Mouse (Mus musculus): ENCODE measurements around the gene Gm11541. TPM values are rescaled to one million over a fixed set of nuclear protein-coding genes. Genes with fewer than 3 reads are reported as not detected.
A peak's percentile ranks its signal among the peaks of the same experiment; 100 is the strongest.

The Gm11541 gene
- polyA plus RNA-seq, 1 experiment from 2014 or later: 0.98 TPM

DNA sequence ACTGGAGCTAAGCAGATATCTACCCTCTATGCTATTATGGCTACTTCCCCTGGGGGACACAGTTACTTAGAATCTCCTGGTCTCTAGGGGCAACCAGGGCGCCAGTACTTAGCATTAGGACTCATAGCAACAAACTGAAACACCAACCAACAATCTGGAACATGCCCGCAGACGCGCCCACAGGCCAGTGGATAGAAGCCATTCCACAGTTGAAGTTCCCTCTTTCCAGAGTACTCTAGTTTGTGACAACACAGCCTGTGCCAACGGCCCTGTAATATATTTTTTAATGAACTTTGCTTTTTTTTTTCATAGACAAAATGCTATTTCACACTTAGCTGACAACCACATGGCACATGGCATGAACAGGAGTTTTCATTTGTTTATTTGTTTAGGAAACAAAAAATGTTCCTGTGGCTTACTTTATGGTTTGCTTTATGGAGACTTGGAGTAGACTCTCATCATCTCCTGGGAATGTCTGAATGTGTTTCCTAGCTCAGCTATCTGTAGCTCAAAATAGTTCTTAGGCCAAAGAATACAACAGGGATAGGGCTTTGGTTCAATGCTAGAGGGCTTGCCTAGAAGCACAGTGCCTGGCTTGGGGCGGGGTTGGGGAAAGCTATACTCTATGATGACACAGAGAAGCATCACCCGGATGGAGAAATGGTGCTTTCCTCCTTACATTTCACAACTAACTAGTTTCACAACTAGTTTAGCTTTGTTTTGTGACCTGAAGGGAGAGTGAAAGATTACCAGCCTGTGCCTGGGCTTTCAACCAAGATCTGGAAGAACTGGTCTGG is 14.0 kb upstream of the Gm11541 start:
- Histone ChIP-seq H3K4me1 (peaks cover 19% of the 10 kb centered on the region), H3K27me3 (peaks cover 7% of the 10 kb centered on the region; the same call in 1 of the 2 replicates), H3K9me3 (no peaks in the 10 kb centered on the region), H3K4me3 (no peak overlapping the region), H3K27ac (no peak overlapping the region), H3K36me3 (no peaks in the 10 kb centered on the region), H3K9ac (no peak overlapping the region), H3K4me2 (no peak overlapping the region)
- ATAC-seq (ENCODE audit: borderline replicate concordance, extremely low read depth, low FRiP score, low TSS enrichment): no peak
- WGBS: 88% methylated on average over 7 of the region's 7 CpGs

DNA sequence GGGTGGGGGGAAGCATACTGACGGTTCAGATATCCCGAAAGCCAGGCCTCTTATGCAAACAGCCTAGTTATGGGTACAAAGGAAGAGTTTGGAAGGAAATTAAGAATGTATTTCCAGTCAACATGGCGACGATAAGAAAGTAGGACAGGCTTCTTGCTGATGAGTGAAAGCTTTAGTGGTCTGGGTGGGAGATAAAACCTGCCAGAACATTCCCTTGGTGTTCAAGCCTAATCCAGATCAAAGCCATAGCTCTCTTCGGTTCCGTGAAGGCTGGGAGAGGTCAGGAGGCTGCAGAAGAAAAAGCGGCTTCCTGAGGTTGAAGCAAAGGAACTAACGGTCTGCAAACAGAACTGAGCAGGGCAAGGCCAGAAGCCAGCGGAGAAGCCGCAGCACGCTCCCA is 12.9 kb upstream of the Gm11541 start:
- ATAC-seq (ENCODE audit: borderline replicate concordance, extremely low read depth, low FRiP score, low TSS enrichment): no peak
- H3K27ac ChIP-seq: no peak overlapping the region
- no peak overlapping the region for H3K4me3 ChIP-seq
- H3K9ac ChIP-seq: no peak overlapping the region
- H3K4me2 ChIP-seq: peak overlapping the region; percentile 30; the same call in 1 of the 2 replicates
- H3K36me3 ChIP-seq: no peaks in the 10 kb centered on the region
- H3K4me1 ChIP-seq: peaks cover 19% of the 10 kb centered on the region
- no peaks in the 10 kb centered on the region for H3K9me3 ChIP-seq
- WGBS: 23% methylated on average over 11 of the region's 11 CpGs
- peaks cover 7% of the 10 kb centered on the region; the same call in 1 of the 2 replicates for H3K27me3 ChIP-seq

DNA sequence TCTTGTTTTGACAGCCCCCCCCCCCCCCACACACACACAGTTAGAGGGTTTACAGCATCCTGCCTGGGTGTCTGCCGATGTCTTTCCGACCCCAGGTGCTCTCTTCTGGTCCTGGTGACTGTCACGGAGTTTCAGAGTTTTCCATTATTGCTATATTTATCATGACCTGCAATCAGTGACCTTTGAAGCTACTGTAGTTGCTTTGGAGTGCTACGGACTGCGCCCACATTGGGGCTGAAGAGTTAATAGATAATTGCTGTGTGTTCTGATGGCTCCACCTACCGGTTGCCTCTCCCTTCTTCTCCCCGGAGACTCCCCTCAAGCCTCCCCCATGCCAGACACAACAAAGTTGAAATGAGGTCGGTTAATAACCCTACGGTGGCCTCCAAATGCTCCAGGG is 12.5 kb upstream of the Gm11541 start:
- 9% methylated on average over 9 of the region's 9 CpGs for WGBS
- ATAC-seq (ENCODE audit: borderline replicate concordance, extremely low read depth, low FRiP score, low TSS enrichment): peak; percentile 12; the same call in 1 of the 2 replicates
- H3K36me3 ChIP-seq: no peaks in the 10 kb centered on the region
- peaks cover 7% of the 10 kb centered on the region; the same call in 1 of the 2 replicates for H3K27me3 ChIP-seq
- no peaks in the 10 kb centered on the region for H3K9me3 ChIP-seq
- H3K27ac ChIP-seq: no peak overlapping the region
- peak overlapping the region; percentile 30; the same call in 1 of the 2 replicates for H3K4me2 ChIP-seq
- peaks cover 17% of the 10 kb centered on the region for H3K4me1 ChIP-seq
- no peak overlapping the region for H3K9ac ChIP-seq
- no peak overlapping the region for H3K4me3 ChIP-seq

GRCm38 (mm10) chr11:94715622-94716021 is 11.3 kb upstream of the Gm11541 start:
- Histone ChIP-seq H3K4me1 (peaks cover 14% of the 10 kb centered on the region), H3K36me3 (no peaks in the 10 kb centered on the region), H3K4me2 (no peak overlapping the region), H3K27me3 (peaks cover 7% of the 10 kb centered on the region; the same call in 1 of the 2 replicates), H3K9ac (no peak overlapping the region), H3K9me3 (no peaks in the 10 kb centered on the region), H3K4me3 (no peak overlapping the region), H3K27ac (no peak overlapping the region)
- no peak for ATAC-seq (ENCODE audit: borderline replicate concordance, extremely low read depth, low FRiP score, low TSS enrichment)
- WGBS: 69% methylated on average over 5 of the region's 5 CpGs

DNA sequence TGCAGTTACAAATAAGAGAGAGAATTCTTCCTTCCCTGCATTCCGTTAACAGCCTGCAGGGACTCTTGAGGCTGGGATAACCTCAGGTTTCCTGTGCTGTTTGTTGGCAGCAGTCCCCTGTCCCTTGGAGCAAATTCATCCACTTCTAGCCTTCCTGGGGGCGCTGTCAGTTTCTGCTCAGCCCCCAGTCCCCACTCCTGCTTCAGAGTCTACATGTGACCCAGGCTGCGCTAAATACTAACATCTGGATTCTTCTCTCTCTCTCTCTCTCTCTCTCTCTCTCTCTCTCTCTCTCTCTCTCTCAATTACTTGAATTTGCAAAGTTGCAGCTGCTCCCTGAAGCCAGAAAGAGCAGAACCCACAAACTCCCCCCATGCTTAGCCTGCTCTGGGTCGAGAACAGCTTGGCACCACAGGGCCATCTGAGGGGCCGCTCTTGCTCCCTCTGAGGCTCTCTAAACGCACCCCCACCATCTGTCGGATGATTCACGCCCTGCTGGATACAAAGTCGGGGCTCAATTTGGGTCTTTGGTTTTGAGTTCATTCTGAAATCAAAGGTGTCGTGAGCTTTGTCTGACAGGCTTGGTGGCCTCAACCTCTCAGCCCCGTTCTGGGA is 9.1 kb upstream of the Gm11541 start:
- H3K9ac ChIP-seq: no peak overlapping the region
- H3K27ac ChIP-seq: peak overlapping the region; percentile 42
- H3K4me3 ChIP-seq: no peak overlapping the region
- no peak overlapping the region for H3K4me2 ChIP-seq
- no peaks in the 10 kb centered on the region for H3K9me3 ChIP-seq
- peaks cover 7% of the 10 kb centered on the region; the same call in 1 of the 2 replicates for H3K27me3 ChIP-seq
- WGBS: 20% methylated on average over 11 of the region's 11 CpGs
- peaks cover 14% of the 10 kb centered on the region for H3K4me1 ChIP-seq
- no peaks in the 10 kb centered on the region for H3K36me3 ChIP-seq
- ATAC-seq (ENCODE audit: borderline replicate concordance, extremely low read depth, low FRiP score, low TSS enrichment): peak; percentile 88

DNA sequence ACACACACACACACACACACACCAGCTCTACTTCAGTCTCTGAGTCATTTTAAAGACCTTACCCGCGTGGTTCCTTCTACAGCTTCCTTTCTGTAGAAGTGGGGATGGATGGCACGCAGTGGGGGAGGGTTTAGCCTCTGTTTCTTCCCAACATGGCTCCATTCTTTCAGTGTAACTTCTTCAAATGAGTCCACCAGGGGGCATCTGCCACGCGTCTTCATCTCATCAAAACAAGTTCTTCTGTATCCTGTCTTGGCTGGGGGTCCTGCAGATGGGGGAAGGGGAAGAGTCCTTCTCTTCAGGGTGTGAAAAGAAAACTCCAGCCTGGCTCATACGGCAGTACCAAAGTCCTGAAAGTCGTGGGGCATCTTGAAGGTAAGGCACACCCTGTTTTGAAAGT is 279 bp downstream of the Gm11541 start:
- H3K4me3 ChIP-seq: no peak overlapping the region
- WGBS: 44% methylated on average over 7 of the region's 7 CpGs
- peak overlapping the region; percentile 67 for H3K27ac ChIP-seq
- ATAC-seq (ENCODE audit: borderline replicate concordance, extremely low read depth, low FRiP score, low TSS enrichment): peak; percentile 25; the same call in 1 of the 2 replicates
- no peaks in the 10 kb centered on the region for H3K36me3 ChIP-seq
- no peaks in the 10 kb centered on the region for H3K9me3 ChIP-seq
- no peak overlapping the region for H3K4me2 ChIP-seq
- no peak overlapping the region for H3K9ac ChIP-seq
- H3K4me1 ChIP-seq: peaks cover 17% of the 10 kb centered on the region
- H3K27me3 ChIP-seq: peaks cover 11% of the 10 kb centered on the region

DNA sequence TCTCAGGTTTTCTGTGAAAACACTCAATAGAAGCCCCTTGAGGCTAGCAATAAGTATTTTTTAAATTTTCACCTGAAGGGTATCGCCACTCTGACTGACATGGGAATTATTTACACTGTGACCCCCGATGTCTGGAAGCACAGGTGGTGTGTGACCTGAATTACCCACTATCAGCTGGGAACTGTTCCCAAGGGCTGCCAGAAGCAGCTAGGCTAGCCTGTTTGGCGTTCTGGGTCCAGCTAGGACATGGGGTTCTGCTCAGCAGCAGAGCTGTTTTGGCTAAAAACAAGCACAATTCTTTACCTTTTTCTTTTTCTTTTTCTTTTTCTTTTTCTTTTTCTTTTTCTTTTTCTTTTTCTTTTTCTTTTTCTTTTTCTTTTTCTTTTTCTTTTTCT is 2.1 kb downstream of the Gm11541 start:
- Histone ChIP-seq H3K4me1 (peaks cover 22% of the 10 kb centered on the region), H3K4me2 (peak overlapping the region; percentile 43; the same call in 1 of the 2 replicates), H3K9me3 (no peaks in the 10 kb centered on the region), H3K36me3 (no peaks in the 10 kb centered on the region), H3K27ac (no peak overlapping the region), H3K9ac (no peak overlapping the region), H3K27me3 (peaks cover 11% of the 10 kb centered on the region), H3K4me3 (no peak overlapping the region)
- WGBS: 23% methylated on average over 3 of the region's 3 CpGs
- ATAC-seq (ENCODE audit: borderline replicate concordance, extremely low read depth, low FRiP score, low TSS enrichment): no peak

- Histone ChIP-seq H3K9ac (no peak overlapping the region), H3K4me1 (peaks cover 22% of the 10 kb centered on the region), H3K4me2 (peak overlapping the region; percentile 43), H3K4me3 (peak overlapping the region; percentile 1; the same call in 1 of the 2 replicates), H3K27ac (no peak overlapping the region), H3K9me3 (no peaks in the 10 kb centered on the region), H3K36me3 (no peaks in the 10 kb centered on the region), H3K27me3 (peaks cover 11% of the 10 kb centered on the region)
- ATAC-seq (ENCODE audit: borderline replicate concordance, extremely low read depth, low FRiP score, low TSS enrichment): no peak
- WGBS: 27% methylated on average over 27 of the region's 27 CpGs
These were observed 2.7 kb downstream of the Gm11541 start for GRCm38 (mm10) chr11:94701401-94702215.

- Histone ChIP-seq H3K4me2 (no peak overlapping the region), H3K4me3 (no peak overlapping the region), H3K9ac (no peak overlapping the region), H3K27me3 (peaks cover 11% of the 10 kb centered on the region), H3K36me3 (no peaks in the 10 kb centered on the region), H3K27ac (no peak overlapping the region), H3K9me3 (no peaks in the 10 kb centered on the region), H3K4me1 (peaks cover 22% of the 10 kb centered on the region)
- WGBS: 98% methylated on average over 3 of the region's 3 CpGs
- ATAC-seq (ENCODE audit: borderline replicate concordance, extremely low read depth, low FRiP score, low TSS enrichment): no peak
These were observed 4.9 kb downstream of the Gm11541 start for GRCm38 (mm10) chr11:94699399-94699798.

GRCm38 (mm10) chr11:94697703-94698464 is 6.4 kb downstream of the Gm11541 start:
- Histone ChIP-seq H3K4me3 (no peak overlapping the region), H3K9me3 (no peaks in the 10 kb centered on the region), H3K36me3 (no peaks in the 10 kb centered on the region), H3K4me1 (peaks cover 17% of the 10 kb centered on the region), H3K27me3 (peaks cover 11% of the 10 kb centered on the region), H3K9ac (no peak overlapping the region), H3K4me2 (no peak overlapping the region), H3K27ac (no peak overlapping the region)
- 44% methylated on average over 13 of the region's 13 CpGs for WGBS
- ATAC-seq (ENCODE audit: borderline replicate concordance, extremely low read depth, low FRiP score, low TSS enrichment): no peak

GRCm38 (mm10) chr11:94697140-94697539 is 7.2 kb downstream of the Gm11541 start:
- ATAC-seq (ENCODE audit: borderline replicate concordance, extremely low read depth, low FRiP score, low TSS enrichment): no peak
- H3K27ac ChIP-seq: no peak overlapping the region
- no peaks in the 10 kb centered on the region for H3K9me3 ChIP-seq
- no peak overlapping the region for H3K9ac ChIP-seq
- no peaks in the 10 kb centered on the region for H3K36me3 ChIP-seq
- WGBS: 88% methylated on average over 2 of the region's 2 CpGs
- H3K4me1 ChIP-seq: peaks cover 16% of the 10 kb centered on the region
- H3K4me2 ChIP-seq: no peak overlapping the region
- no peak overlapping the region for H3K4me3 ChIP-seq
- peaks cover 11% of the 10 kb centered on the region for H3K27me3 ChIP-seq
